Mouse (Mus musculus): ENCODE data around the gene Hacd3.
A peak's percentile ranks its signal among the peaks of the same experiment; 100 is the strongest.
"Not testable (repeated sequence)": the region's sequence is repeated elsewhere in the genome, so short reads cannot be mapped to it uniquely, and the experiment has no call there.

Gene Hacd3

GRCm38 (mm10) chr9:65016978-65017827 lies 4.3 kb downstream of the Hacd3 start:
- DNase-seq (ENCODE audit: low spot score): no peak

DNA sequence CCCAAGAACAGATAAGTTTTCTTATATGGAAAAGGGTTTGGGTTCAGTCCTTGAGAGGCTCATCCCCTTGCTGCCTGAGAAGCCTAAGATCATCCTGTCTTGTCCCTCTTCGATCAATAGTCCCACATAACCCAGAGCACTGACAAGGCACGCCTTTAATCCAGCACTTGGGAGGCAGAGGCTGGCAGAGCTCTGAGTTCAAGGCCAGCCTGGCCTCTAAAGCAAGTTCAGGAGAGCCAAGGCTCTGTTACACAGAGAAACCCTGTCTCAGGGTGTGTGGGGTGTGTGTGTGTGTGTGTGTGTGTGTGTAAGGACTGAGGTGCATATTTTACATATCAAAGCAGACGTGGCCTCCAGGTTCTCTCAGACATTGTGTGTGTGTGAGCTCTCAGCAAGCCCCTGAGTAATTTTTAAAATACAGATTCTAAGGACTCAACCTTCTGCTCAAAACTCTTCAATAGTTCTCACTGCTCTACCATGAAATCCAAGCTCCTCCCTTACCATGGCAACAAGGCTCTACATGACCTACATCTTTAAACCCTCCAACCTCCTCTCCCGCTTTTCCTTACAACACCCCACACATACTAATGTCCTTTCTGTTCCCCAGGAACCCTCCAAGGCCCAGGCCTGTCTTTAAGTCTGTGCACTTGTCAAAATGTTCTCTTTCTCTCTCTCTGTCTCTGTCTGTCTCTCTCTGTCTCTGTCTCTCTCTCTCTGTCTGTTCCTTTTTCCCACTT lies 5.1 kb downstream of the Hacd3 start:
- DNase-seq (ENCODE audit: low spot score): no peak

- DNase-seq (ENCODE audit: low spot score): no peak
Observed at GRCm38 (mm10) chr9:65015461-65016222, 5.9 kb downstream of the Hacd3 start.

GRCm38 (mm10) chr9:65011304-65011703 lies 10.2 kb downstream of the Hacd3 start:
- DNase-seq (ENCODE audit: low spot score): no peak

DNA sequence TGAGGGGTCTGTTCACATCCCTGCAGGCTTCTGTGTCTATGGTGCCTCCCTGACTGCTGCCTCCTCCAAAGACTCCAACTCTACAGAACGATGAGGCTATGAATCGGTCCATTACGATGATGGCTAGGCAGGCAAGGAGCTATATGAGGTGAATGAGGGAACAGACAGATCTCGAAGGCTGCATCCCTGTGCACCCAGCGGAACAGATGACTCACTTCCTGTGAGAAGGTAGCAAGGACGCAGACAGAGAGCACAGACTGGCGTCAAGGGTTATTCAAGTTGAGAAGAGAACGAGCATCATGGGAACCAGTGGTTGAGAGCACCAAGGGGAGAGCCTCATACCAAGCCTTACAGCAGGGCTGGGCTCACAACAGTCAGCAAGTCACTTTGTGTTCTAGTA lies 10.9 kb downstream of the Hacd3 start:
- no peak for DNase-seq (ENCODE audit: low spot score)

DNA sequence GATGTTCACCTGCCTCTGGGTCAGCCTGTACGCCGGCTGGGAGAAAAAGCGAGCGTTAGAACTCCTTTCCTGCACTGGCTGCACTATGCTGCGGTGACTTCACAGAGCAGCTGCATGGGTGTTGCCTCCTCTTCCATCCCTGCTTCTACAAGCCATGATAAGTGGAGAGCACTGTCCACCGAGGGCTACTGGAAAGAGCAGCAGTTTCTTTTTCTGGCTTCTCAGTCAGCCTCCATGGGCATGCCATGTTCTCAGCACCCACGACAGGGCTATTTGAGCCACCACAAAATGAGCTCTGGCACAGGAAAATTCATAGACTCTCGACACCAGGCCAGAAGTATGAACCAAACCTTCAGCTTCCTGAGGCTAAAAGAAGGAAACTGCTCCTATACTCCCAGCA lies 15.8 kb downstream of the Hacd3 start:
- DNase-seq (ENCODE audit: low spot score): no peak

DNA sequence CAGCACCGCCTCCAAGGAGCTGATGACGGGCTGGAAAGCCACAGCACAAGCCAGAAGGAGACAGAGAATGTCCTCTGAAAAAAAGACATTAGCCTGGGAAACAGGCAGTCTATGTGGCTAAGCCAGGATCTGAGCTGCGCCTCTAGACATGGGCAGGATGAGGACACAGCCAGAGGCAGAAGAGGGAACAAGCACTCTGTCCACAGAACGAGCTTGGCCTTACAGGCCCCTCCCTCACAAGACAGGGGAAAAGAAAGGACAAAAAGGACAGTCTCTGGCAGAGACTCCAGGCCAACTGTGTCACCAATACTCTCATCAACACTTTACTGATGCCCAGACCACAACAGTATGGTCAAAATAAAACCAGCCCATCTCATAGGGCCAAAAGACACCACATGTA lies 20.0 kb downstream of the Hacd3 start:
- DNase-seq (ENCODE audit: low spot score): no peak

- DNase-seq (ENCODE audit: low spot score): not testable (repeated sequence)
Observed at GRCm38 (mm10) chr9:64995464-64995863, 26.0 kb downstream of the Hacd3 start.

- DNase-seq (ENCODE audit: low spot score): no peak
Observed at GRCm38 (mm10) chr9:64990291-64990690, 31.2 kb downstream of the Hacd3 start.

DNA sequence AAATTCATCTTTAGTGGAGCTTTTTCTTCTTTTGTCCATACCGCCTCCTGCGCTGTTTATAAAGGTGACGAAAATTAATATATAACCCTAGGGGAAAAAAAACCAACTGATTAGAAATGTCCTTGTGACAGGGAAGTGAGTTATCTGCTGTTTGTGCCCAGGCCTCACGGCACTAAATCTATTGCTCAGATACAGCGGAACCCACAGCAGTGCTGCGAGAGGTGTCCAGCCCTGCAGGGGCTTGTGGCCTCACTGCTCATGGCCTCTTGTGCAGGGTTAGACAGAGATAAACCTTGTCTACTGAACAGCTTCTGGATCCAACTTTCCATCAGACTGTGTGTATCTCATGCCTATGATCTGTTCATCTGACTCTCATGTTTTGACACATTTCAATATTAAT lies 33.0 kb downstream of the Hacd3 start:
- no peak for DNase-seq (ENCODE audit: low spot score)

DNA sequence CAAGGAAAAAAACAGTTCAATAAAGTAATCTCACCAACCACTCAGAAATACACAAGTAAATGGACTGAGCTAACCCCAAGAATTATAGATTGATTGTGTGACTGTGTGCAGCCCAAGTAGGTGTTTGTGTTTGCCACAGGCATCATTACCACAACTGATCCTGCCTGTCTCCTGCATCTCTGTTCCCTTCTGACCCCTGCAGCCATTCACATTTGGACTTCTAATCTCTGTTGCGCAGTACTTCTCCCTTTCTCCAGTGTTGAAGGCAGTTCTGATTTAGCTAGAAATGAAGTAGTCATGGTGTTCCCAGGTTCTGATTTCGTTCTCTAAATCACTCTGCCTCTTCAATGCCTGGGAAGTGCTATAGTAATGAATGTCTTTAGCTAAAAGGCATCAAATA lies 33.8 kb downstream of the Hacd3 start:
- no peak for DNase-seq (ENCODE audit: low spot score)

- no peak for DNase-seq (ENCODE audit: low spot score)
Observed at GRCm38 (mm10) chr9:64985807-64986206, 35.7 kb downstream of the Hacd3 start.

- DNase-seq (ENCODE audit: low spot score): peak; percentile 73
Observed at GRCm38 (mm10) chr9:64985037-64985794, 36.3 kb downstream of the Hacd3 start.

GRCm38 (mm10) chr9:64981904-64982303 lies 39.6 kb downstream of the Hacd3 start:
- no peak for DNase-seq (ENCODE audit: low spot score)

GRCm38 (mm10) chr9:64980548-64980947 lies 40.9 kb downstream of the Hacd3 start:
- DNase-seq (ENCODE audit: low spot score): no peak

GRCm38 (mm10) chr9:64960978-64961320 lies 60.5 kb downstream of the Hacd3 start:
- no peak for DNase-seq (ENCODE audit: low spot score)

DNA sequence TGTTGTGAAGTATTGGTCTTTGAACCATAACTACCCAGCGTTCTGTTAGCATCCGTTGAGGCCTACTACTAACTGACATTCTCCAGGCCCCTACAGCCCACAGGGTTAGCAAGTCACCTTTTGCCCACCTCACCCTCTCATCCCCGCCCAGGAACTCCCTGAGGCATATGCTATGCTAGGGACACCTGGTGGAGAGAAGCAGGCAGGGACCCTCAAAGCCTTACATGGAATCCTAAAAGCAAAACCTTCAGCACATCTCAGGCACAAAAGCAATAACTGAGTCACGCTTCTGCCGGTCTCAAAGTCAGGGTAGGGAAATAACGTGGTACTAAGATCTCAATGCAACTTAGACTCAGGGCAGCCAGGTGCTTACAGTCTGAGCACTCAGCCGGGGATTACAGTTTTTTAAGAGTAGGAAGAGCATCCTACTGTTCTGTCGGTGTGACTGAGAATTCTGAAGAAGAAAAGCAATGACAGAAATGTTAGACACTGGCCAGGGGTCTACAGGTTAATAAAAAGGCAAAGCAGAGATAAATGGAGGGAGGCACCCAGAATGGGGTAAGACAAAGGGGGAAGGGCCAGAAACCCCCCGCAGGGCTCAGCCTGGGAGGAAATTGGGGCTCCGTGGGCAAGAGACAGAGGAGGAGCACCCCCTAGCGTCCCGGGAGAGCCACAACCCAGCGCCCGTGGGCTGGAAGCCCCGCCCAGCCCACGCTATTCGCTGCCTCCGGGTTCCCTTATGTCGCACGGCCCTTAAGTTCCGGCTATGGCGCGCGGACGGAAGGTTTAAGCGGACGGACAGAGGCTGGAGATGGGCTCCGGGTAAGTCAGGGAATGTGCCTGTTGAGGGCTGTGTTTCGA lies 61.1 kb downstream of the Hacd3 start, which contains the start of gene Ints14:
Ints14 (plus strand) TSS at position 789 of the 861 bp plus-strand sequence.
- DNase-seq (ENCODE audit: low spot score): peak; percentile 96

- DNase-seq (ENCODE audit: low spot score): no peak
Observed at GRCm38 (mm10) chr9:64957276-64957675, 64.2 kb downstream of the Hacd3 start.

GRCm38 (mm10) chr9:64956337-64956736 lies 65.2 kb downstream of the Hacd3 start:
- peak; percentile 67 for DNase-seq (ENCODE audit: low spot score)

DNA sequence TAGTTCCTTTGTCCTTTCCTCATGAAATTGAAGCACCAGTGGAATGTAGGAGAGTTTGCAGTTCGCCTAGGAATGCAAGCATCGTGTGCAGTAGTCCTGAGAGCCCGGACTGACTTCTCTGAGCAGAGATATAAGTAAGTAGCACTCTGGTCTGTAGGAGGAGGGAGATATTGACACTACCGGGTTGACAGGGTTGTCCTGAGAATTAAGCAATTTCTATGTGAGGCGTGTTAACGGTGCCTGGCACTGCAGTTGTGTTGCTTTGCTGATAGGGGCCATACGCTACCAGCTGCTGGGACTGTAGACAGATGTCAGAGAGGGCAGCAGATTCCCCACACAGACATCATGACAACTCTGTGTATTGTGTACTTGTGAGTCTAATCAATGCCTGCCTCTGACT lies 68.3 kb downstream of the Hacd3 start:
- no peak for DNase-seq (ENCODE audit: low spot score)

DNA sequence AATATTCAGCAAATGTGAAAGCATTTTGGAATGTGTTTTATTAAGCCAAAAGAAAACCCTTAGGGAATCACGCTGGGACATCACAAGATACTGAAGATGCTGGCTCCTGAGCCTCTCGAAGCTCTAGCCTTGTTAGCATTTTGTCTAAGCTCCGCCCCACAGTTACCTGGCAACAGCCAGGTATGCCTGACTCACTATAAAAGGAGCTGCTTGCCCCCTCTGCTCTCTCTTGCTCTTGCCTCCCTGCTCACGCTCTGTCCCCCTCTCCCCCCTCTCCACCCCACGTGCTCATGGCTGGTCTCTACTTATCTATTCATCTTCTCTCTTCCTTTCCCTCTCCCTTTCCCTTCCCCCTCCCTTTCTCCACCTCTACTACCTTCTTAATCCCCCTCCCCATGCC lies 69.4 kb downstream of the Hacd3 start:
- DNase-seq (ENCODE audit: low spot score): no peak

Data from c-Kit-positive CD71-positive TER-119-positive erythroid progenitor cells, embryonic 14.5 days (primary cell).